Mouse (Mus musculus) lung, postnatal 0 days (tissue): Measurements from ENCODE around the gene Cd79a.

Source experiments
- CTCF ChIP-seq: IDR thresholded peaks from 2 replicates; pipeline ENCODE4 v1.5.1; 2016; ENCODE audit warnings: antibody characterized with exemption, mild to moderate bottlenecking
- EP300 ChIP-seq: IDR thresholded peaks from 2 replicates; pipeline ENCODE4 v1.6.1; 2016; ENCODE audit warnings: antibody characterized with exemption, mild to moderate bottlenecking, control low read depth

DNA sequence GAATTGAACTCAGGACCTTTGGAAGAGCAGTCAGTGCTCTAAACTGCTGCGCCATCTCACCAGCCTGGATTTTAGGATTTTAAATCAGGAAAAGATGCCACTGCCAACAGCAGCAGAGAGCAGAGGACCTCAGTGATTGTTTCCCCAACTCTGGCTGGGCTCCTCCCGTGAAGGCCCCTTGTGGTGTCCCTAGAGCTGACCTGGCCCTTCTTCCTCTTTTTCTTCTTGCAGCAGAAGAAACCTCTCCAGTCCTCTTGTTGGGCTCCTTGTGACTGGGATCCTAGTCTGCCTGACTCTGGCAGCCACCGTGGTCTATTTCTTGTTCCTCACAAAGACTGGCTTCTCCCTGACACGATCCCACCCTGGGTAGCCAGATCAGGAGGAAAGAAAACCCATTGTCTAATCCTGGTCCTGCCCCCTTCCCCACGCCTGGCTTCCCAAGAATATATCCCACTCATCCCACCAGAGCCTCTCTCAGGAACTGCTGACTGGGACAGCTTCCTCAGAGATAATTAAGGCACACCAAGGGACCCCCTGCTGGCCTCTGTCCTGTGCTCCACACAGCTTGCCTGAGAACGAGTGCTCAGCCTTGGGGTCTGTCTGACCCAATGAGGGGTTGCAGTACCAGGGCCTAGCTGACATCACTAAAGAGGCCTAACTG lies 40.6 kb upstream of the Cd79a start:
- no peak for TF ChIP-seq CTCF
- no peak for TF ChIP-seq EP300
